Mouse (Mus musculus): Measurements from ENCODE around the gene Gm3139.
"Not testable (repeated sequence)": the region's sequence is repeated elsewhere in the genome, so short reads cannot be mapped to it uniquely, and the experiment has no call there.

The Gm3139 gene

DNA sequence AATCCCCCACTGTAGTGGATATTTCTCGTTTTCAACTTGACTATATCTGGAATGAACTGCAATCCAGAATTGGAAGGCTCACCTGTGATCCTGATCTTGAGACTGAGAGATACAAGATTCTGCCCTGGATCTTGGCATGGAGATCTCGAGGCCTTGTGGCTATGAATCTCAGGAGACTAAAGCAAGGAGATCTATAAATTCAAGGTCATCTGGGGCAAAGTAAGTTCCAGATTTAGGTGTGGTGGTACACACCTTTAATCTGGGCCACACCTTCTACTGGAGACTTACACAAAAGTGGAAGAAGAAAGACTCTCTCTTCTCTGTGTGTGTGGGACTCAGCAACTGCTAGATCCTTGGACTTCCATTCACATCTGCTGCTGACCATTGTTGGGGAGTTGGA lies at the start of gene Gm3139:
Gene Gm3139, plus strand, starts transcription at position 301 of the 400 bp plus-strand sequence.
- not testable (repeated sequence) for DNase-seq (ENCODE audit: low read depth)
